Comparison of ENCODE assay signal across 14 mouse cellular contexts in genomic region chr3:74534795-74535194, GRCm38 (mm10).
DNase-seq lines count a peak whose midpoint lies in the region; ATAC-seq lines count a peak whose summit lies in the region.
"Had no signal": no experiment of that assay in that cellular context is flagged by ENCODE, and none has a peak within 500 bp of the region (broad histone marks: within the 10 kb centered on the region; RNA-seq: fewer than 3 reads in every experiment).

No protein-coding gene starts in this region.

- no peaks in the 10 kb centered on the region for H3K27me3 ChIP-seq in hindbrain, embryonic 16.5 days (replicated peaks; ENCODE audit: control insufficient read depth, insufficient read depth, low read length)
- H3K27me3 ChIP-seq in hindbrain, embryonic 14.5 days (ENCODE audit: control insufficient read depth, insufficient read depth, low read length): no peaks in the 10 kb centered on the region
- H3K27me3 ChIP-seq: forebrain, embryonic 15.5 days; heart, embryonic 12.5 days; limb, embryonic 15.5 days; neural tube, embryonic 12.5 days had no signal

- no peaks in the 10 kb centered on the region for H3K4me1 ChIP-seq in hindbrain, embryonic 16.5 days (ENCODE audit: control insufficient read depth, insufficient read depth, low read depth, low read length)
- H3K4me1 ChIP-seq in hindbrain, embryonic 14.5 days (replicated peaks; ENCODE audit: control insufficient read depth, insufficient read depth, low read length): no peaks in the 10 kb centered on the region
- H3K4me1 ChIP-seq: forebrain, embryonic 15.5 days; heart, embryonic 12.5 days; limb, embryonic 15.5 days; neural tube, embryonic 12.5 days had no signal

- no peaks in the 10 kb centered on the region for H3K9me3 ChIP-seq in hindbrain, embryonic 16.5 days (ENCODE audit: control insufficient read depth, low read length)
- no peaks in the 10 kb centered on the region for H3K9me3 ChIP-seq in hindbrain, embryonic 14.5 days (ENCODE audit: control insufficient read depth, low read length)
- H3K9me3 ChIP-seq: forebrain, embryonic 15.5 days; heart, embryonic 12.5 days; limb, embryonic 15.5 days; neural tube, embryonic 12.5 days had no signal

- H3K9ac ChIP-seq in hindbrain, embryonic 16.5 days (ENCODE audit: low read depth, low read length): no peak overlapping the region
- no peak overlapping the region for H3K9ac ChIP-seq in hindbrain, embryonic 14.5 days
- H3K9ac ChIP-seq: forebrain, embryonic 15.5 days; heart, embryonic 12.5 days; limb, embryonic 15.5 days; neural tube, embryonic 12.5 days had no signal

- no peaks in the 10 kb centered on the region for H3K36me3 ChIP-seq in hindbrain, embryonic 16.5 days (ENCODE audit: control insufficient read depth, insufficient read depth, low read length)
- H3K36me3 ChIP-seq in hindbrain, embryonic 14.5 days (replicated peaks; ENCODE audit: control insufficient read depth, insufficient read depth): no peaks in the 10 kb centered on the region
- H3K36me3 ChIP-seq: forebrain, embryonic 15.5 days; heart, embryonic 12.5 days; limb, embryonic 15.5 days; neural tube, embryonic 12.5 days had no signal

- no peak overlapping the region for H3K4me2 ChIP-seq in hindbrain, embryonic 16.5 days (ENCODE audit: low read length)
- H3K4me2 ChIP-seq in hindbrain, embryonic 14.5 days (replicated peaks): no peak overlapping the region
- H3K4me2 ChIP-seq: forebrain, embryonic 15.5 days; heart, embryonic 12.5 days; limb, embryonic 15.5 days; neural tube, embryonic 12.5 days had no signal

- ATAC-seq in hindbrain, embryonic 16.5 days: peak; percentile 75; the same call in 1 of the 2 replicates
- no peak for ATAC-seq in hindbrain, embryonic 14.5 days (ENCODE audit: low FRiP score)
- ATAC-seq: forebrain, embryonic 15.5 days had no signal

- H3K27ac ChIP-seq in hindbrain, embryonic 16.5 days (ENCODE audit: low read depth, low read length): no peak overlapping the region
- no peak overlapping the region for H3K27ac ChIP-seq in hindbrain, embryonic 14.5 days
- H3K27ac ChIP-seq: forebrain, embryonic 15.5 days; gastrocnemius, adult 2 months; limb, embryonic 15.5 days; neural tube, embryonic 12.5 days had no signal

- WGBS in hindbrain, embryonic 16.5 days: 80% methylated on average over 4 of the region's 4 CpGs
- WGBS in hindbrain, embryonic 14.5 days: 72% methylated on average over 4 of the region's 4 CpGs

- DNase-seq in hindbrain, embryonic 14.5 days (ENCODE audit: low spot score): no peak
- peak; percentile 6 for DNase-seq in ovary, postnatal 36 days (ENCODE audit: low spot score)
- no peak for DNase-seq in ovary, adult 18-20 months (ENCODE audit: low spot score)
- DNase-seq in cerebellum, adult 9-11 months: peak; percentile 75
- DNase-seq in embryo, embryonic 10 days (ENCODE audit: low spot score): no peak
- no peak for DNase-seq in right cerebral cortex, adult 18-20 months
- DNase-seq: gastrocnemius, adult 2 months; lung, adult 18-20 months; retina, postnatal 1 day had no signal

- no peak overlapping the region for H3K4me3 ChIP-seq in hindbrain, embryonic 16.5 days (ENCODE audit: low read length)
- no peak overlapping the region for H3K4me3 ChIP-seq in hindbrain, embryonic 14.5 days (replicated peaks; ENCODE audit: low read length)
- H3K4me3 ChIP-seq: forebrain, embryonic 15.5 days; gastrocnemius, adult 2 months; heart, embryonic 12.5 days; limb, embryonic 15.5 days; neural tube, embryonic 12.5 days had no signal

Comparison
In these comparisons a context has a peak if more than half of its experiments do, and no peak if none do; other contexts are left out.
1. DNase-seq: peak in ovary, postnatal 36 days (single experiment) and cerebellum, adult 9-11 months (single experiment); none in hindbrain, embryonic 14.5 days (single experiment), ovary, adult 18-20 months (single experiment), embryo, embryonic 10 days (single experiment) and right cerebral cortex, adult 18-20 months (single experiment).